Mouse (Mus musculus) adrenal gland, postnatal 36 days (tissue): ENCODE results near the gene Gpld1. TPM values are rescaled to one million over a fixed set of nuclear protein-coding genes. Genes with fewer than 3 reads are reported as not detected.

Source experiments
- DNase-seq, 2 experiments: peaks; one replicate each; pipeline ENCODE4 v3.0.0; 2021; ENCODE audit warnings: mixed read lengths in 1 of 2
- total RNA-seq, 2 experiments: library from RNA; stranded (reverse); gene quantifications; 2 replicates each; pipeline ENCODE4 v1.2.3; 2021

Gpld1 gene
- total RNA-seq, 2 experiments from 2014 or later, result 2.8 to 3.7 TPM

DNA sequence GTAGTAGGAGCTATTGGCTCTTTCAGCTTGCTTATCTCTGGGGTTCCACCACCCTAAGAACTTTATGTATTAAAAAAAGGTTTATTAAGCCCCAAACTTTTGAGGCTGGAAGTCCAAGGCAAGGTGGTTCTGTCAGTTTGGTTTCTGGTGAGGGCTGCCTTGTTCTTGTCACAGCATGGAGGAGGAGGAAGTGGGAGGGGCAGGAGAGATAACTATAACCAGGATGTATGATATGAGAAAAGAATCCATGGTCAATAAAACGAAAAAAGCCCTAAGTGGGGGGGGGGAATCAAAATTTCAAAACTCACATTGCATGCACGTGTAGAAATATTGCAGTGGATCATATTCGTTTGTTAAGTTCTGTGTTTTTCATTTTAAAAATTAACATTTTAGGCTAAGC, 80.2 kb downstream of the Gpld1 start:
- DNase-seq, result no peak

DNA sequence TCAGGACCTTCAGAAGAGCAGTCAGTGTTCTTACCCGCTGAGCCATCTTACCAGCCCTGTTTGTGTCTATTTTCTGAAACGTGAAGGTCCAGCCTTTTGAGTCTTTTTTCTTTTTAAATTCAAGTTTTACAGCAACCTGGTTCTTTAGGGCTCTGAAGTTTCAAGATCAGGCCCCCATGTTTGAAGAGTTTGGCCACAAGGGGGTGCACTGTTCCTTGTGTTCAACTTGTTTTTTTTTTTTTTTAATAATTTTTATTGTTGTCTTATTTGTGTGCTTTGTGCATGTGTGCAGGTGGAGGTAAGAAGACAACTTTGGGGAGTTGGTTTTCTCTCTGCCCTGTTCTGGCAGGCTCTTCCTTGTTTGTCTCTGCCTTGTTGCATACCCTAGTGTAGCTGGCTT, 81.7 kb downstream of the Gpld1 start:
- peak; percentile 39 to 63 for DNase-seq

DNA sequence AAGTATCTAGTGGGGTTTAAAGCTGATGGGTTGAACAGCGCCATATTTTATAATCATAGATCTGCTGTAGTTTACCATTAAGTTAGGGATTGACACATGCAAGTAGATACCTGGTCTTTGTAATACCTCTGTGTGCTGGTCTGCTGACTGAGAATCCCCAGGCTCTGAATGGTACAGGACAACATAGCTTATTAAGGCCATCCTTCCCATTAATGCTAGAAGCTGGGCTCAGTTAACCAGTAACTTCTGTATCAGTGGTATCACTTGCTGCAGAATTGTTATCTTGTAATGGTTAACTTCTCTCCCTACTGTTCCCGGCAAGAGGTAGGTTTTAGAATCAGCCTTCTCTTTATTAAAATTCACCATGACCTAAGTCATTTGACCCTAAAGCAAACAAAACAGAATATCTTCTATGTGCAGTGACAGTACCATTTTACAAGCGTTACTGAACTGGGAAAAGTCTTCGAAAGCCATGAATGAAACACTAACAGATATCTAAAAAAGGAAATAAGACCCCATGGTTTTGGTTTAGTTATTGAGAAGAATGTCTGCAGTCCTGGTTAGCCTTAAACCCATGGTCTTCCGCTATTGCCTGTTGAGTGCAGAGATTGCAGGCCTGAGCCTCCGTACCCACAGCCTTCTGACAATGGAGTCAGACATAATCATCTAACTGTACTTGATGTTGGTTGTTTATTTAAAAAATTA, 83.6 kb downstream of the Gpld1 start:
- no peak for DNase-seq

DNA sequence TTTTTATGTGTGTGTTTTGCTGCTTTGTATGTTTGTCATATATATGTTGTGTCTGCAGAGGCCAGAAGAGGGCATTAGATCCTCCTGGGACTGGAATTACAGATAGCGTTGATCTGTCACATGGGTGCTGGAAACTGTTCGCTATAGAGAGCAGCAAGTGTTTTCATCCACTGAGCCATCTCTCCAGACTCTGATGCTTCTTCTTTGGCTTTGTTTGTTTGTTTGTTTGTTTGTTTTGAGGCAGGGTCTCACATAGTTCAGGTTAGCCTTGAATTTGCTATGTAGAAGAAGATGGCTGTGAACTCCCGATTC, 84.1 kb downstream of the Gpld1 start:
- no peak for DNase-seq

DNA sequence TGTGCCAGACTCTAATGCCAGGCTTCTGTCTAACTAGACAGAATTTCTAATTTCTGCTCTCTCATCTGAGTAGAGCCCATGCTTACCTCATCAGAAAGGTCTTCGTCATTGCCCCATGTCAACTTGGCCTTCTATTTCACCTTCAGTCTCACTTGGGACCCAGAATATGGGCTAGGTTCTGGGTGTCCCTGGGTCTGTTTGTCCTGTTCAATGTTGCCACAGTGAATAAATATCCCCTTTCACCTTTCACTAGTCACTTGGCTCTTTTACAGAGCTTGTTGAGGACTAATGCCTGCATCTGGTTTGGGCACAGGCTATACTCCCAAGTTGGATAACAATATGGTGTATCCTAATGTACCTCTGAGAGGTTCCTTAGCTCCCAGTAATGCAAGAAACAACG, 96.5 kb downstream of the Gpld1 start:
- no peak for DNase-seq

Other genes with a start within 250 kb of the Gpld1 start
- gene Armh2, start 201.9 kb upstream of the Gpld1 start, total RNA-seq, result not detected
- 10 to 100 TPM; 10.7 to 12.2 TPM for gene Gmnn, start 181.2 kb upstream of the Gpld1 start, total RNA-seq
- 100 to 1,000 TPM; 226 to 236 TPM for gene BC005537, start 141.5 kb upstream of the Gpld1 start, total RNA-seq
- 10 to 100 TPM; 68.0 to 91.6 TPM for gene Acot13, start 111.6 kb upstream of the Gpld1 start, total RNA-seq
- gene Tdp2, start 111.5 kb upstream of the Gpld1 start, total RNA-seq, result 10 to 100 TPM; 22.6 to 23.5 TPM
- gene D130043K22Rik, start 98.0 kb upstream of the Gpld1 start, total RNA-seq, result under 1 TPM; 0.46 to 0.70 TPM
- gene Aldh5a1, start 5.5 kb upstream of the Gpld1 start, total RNA-seq, result 10 to 100 TPM; 12.7 to 18.4 TPM
- 10 to 100 TPM; 44.4 to 49.0 TPM for gene Mrs2, start 77.2 kb downstream of the Gpld1 start, total RNA-seq
- gene Dcdc2a, start 112.9 kb downstream of the Gpld1 start, total RNA-seq, result under 1 TPM; 0.17 to 0.40 TPM